Mouse (Mus musculus) limb, embryonic 13.5 days (tissue): ENCODE results near the gene Ccna1. TPM values are rescaled to one million over a fixed set of nuclear protein-coding genes. Genes with fewer than 3 reads are reported as not detected.
A peak's percentile ranks its signal among the peaks of the same experiment; 100 is the strongest.

Experiments
- ATAC-seq: fragments of 200-750 bp; cut with Nextera tagmentation; 2 replicates; pipeline ENCODE4 v1.8.0; 2017; ENCODE audit warnings: low read depth, moderate number of reproducible peaks, moderate TSS enrichment; ENCODE audit not compliant: low FRiP score
- H3K27ac ChIP-seq: fragments of 300-500 bp; sonication (generic); 2 replicates; pipeline ENCODE4 v1.5.1; 2015; ENCODE audit warnings: inconsistent platforms, mild to moderate bottlenecking, moderate library complexity
- H3K27me3 ChIP-seq: fragments of 300-500 bp; sonication (generic); 2 replicates; pipeline ENCODE4 v1.6.1; 2015; ENCODE audit warnings: mild to moderate bottlenecking, inconsistent platforms
- H3K36me3 ChIP-seq: fragments of 300-500 bp; sonication (generic); 2 replicates; pipeline ENCODE4 v1.6.1; 2015; ENCODE audit warnings: inconsistent platforms, mild to moderate bottlenecking, moderate library complexity
- H3K4me1 ChIP-seq: fragments of 300-500 bp; sonication (generic); 2 replicates; pipeline ENCODE4 v1.6.1; 2015; ENCODE audit warnings: inconsistent platforms
- H3K4me2 ChIP-seq: fragments of 300-500 bp; sonication (generic); replicated peaks from 2 replicates; pipeline ENCODE4 v1.6.1; 2015; ENCODE audit warnings: inconsistent platforms, mild to moderate bottlenecking, moderate library complexity
- H3K4me3 ChIP-seq: fragments of 300-500 bp; sonication (generic); 2 replicates; pipeline ENCODE4 v1.5.1; 2015; ENCODE audit warnings: moderate library complexity, mild to moderate bottlenecking, inconsistent platforms
- H3K9ac ChIP-seq: fragments of 300-500 bp; sonication (generic); 2 replicates; pipeline ENCODE4 v1.6.1; 2015; ENCODE audit warnings: mild to moderate bottlenecking, inconsistent platforms
- H3K9me3 ChIP-seq: fragments of 300-500 bp; sonication (generic); 2 replicates; pipeline ENCODE4 v1.6.1; 2016; ENCODE audit warnings: inconsistent platforms
- WGBS: fragments of 180-500 bp; shearing (Covaris S2); methylation state at CpG from one replicate; pipeline ENCODE4 v1.1.7; 2015; 5-methylcytosine and 5-hydroxymethylcytosine counted together
- polyA plus RNA-seq: library from polyadenylated mRNA; unstranded; fragments of >200 nt; fragmentation: Nextera tagmentation; extraction: Ambion mirVana; gene quantifications from 2 replicates; pipeline ENCODE4 v1.2.1, GENCODE M21; 2015

Gene Ccna1
- polyA plus RNA-seq, 1 experiment from 2014 or later, result 1.6 TPM

- no peaks in the 10 kb centered on the region for H3K27me3 ChIP-seq
- no peaks in the 10 kb centered on the region for H3K9me3 ChIP-seq
- no peak overlapping the region for H3K4me3 ChIP-seq
- no peaks in the 10 kb centered on the region for H3K36me3 ChIP-seq
- H3K27ac ChIP-seq, result no peak overlapping the region
- H3K9ac ChIP-seq, result no peak overlapping the region
- ATAC-seq, result no peak
- H3K4me2 ChIP-seq, result no peak overlapping the region
- WGBS, result 86% methylated on average over 5 of the region's 5 CpGs
- no peaks in the 10 kb centered on the region for H3K4me1 ChIP-seq
These were observed 31.6 kb upstream of the Ccna1 start for GRCm38 (mm10) chr3:55086948-55087347.

- Histone ChIP-seq H3K4me2 (no peak overlapping the region), H3K4me1 (no peaks in the 10 kb centered on the region), H3K27me3 (no peaks in the 10 kb centered on the region), H3K9ac (no peak overlapping the region), H3K27ac (no peak overlapping the region), H3K36me3 (no peaks in the 10 kb centered on the region), H3K9me3 (no peaks in the 10 kb centered on the region), H3K4me3 (no peak overlapping the region)
- WGBS, result 70% methylated on average over 3 of the region's 3 CpGs
- ATAC-seq, result no peak
These were observed 30.4 kb upstream of the Ccna1 start for GRCm38 (mm10) chr3:55085716-55086115.

DNA sequence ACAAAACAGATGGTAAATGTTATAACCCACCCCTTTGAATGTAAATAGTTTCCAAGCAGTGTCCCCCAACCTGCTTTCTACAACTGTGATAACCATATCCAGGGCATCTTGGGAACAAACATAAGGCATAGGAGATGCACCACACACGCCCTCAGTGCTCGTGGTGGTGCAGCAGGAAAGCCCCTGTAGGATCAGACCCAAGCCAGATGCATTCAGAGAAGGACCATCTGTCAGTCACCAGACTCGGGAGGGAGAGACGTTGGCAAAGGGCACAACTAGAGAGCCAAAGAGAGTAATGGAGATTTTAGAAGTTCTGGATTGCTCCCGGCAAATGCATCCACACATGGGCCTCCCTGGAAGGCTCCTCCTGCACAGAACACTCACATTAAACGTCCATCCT is 29.5 kb upstream of the Ccna1 start:
- Histone ChIP-seq H3K9me3 (no peaks in the 10 kb centered on the region), H3K27ac (no peak overlapping the region), H3K4me1 (no peaks in the 10 kb centered on the region), H3K4me2 (no peak overlapping the region), H3K4me3 (no peak overlapping the region), H3K36me3 (no peaks in the 10 kb centered on the region), H3K27me3 (no peaks in the 10 kb centered on the region), H3K9ac (no peak overlapping the region)
- WGBS, result 56% methylated on average over 6 of the region's 6 CpGs
- no peak for ATAC-seq

GRCm38 (mm10) chr3:55080055-55080454 is 24.8 kb upstream of the Ccna1 start:
- no peak overlapping the region for H3K27ac ChIP-seq
- H3K4me2 ChIP-seq, result no peak overlapping the region
- H3K9ac ChIP-seq, result no peak overlapping the region
- H3K4me3 ChIP-seq, result no peak overlapping the region
- H3K36me3 ChIP-seq, result no peaks in the 10 kb centered on the region
- ATAC-seq, result peak; percentile 76
- no peaks in the 10 kb centered on the region for H3K9me3 ChIP-seq
- no peaks in the 10 kb centered on the region for H3K27me3 ChIP-seq
- H3K4me1 ChIP-seq, result peaks cover 14% of the 10 kb centered on the region
- 15% methylated on average over 6 of the region's 6 CpGs for WGBS

DNA sequence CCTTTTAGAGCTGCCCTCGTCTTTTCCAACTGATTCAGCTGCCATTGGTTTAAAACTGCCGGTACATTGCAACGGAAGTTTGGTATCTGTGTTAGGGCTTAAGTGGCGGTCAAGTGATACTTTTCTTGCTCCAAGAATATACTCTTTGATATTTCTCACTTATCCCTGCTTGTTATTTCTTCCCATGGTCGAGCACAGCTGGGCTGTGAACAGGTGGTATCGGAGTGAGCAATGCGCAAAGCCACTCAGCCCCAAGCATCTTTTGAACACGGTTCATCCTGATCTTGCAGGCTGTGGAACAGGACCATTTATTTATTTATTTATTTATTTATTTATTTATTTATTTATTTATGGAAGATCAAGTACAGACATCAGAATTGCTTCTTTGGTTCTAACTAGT is 24.3 kb upstream of the Ccna1 start:
- WGBS, result 71% methylated on average over 8 of the region's 8 CpGs
- peak; percentile 82 for ATAC-seq
- no peaks in the 10 kb centered on the region for H3K9me3 ChIP-seq
- H3K4me2 ChIP-seq, result no peak overlapping the region
- no peak overlapping the region for H3K4me3 ChIP-seq
- no peaks in the 10 kb centered on the region for H3K27me3 ChIP-seq
- H3K9ac ChIP-seq, result no peak overlapping the region
- H3K36me3 ChIP-seq, result no peaks in the 10 kb centered on the region
- peaks cover 14% of the 10 kb centered on the region for H3K4me1 ChIP-seq
- no peak overlapping the region for H3K27ac ChIP-seq

- peak; percentile 67; the same call in 1 of the 2 replicates for ATAC-seq
- 30% methylated on average over 6 of the region's 6 CpGs for WGBS
- Histone ChIP-seq H3K36me3 (no peaks in the 10 kb centered on the region), H3K27me3 (no peaks in the 10 kb centered on the region), H3K27ac (0 out of 2 replicates have a peak overlapping the region, but pooled peaks have one; percentile 28), H3K4me1 (peaks cover 14% of the 10 kb centered on the region), H3K4me3 (no peak overlapping the region), H3K4me2 (no peak overlapping the region), H3K9me3 (no peaks in the 10 kb centered on the region), H3K9ac (no peak overlapping the region)
These were observed 22.9 kb upstream of the Ccna1 start for GRCm38 (mm10) chr3:55078233-55078632.

DNA sequence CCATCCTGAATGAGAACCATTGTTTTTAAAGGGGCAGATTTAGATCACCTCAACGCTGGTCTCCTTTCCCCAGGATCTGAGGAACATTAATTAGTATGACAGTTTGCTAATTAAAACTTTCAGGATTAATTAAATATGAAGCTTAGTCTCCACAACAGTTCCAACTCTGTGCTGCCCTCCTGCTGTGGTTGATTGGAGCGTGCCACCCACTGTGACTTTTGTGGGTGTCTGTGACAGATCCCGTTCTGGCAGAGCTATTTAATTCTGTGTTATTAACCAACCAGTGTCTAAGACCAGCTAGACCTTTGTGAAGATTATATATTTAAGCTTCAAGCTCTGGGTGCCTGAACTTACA is 20.0 kb upstream of the Ccna1 start:
- Histone ChIP-seq H3K9me3 (no peaks in the 10 kb centered on the region), H3K4me3 (no peak overlapping the region), H3K36me3 (no peaks in the 10 kb centered on the region), H3K4me1 (peaks cover 14% of the 10 kb centered on the region), H3K27ac (no peak overlapping the region), H3K4me2 (no peak overlapping the region), H3K27me3 (no peaks in the 10 kb centered on the region), H3K9ac (no peak overlapping the region)
- ATAC-seq, result no peak
- WGBS, result 48% methylated on average over 3 of the region's 3 CpGs

- Histone ChIP-seq H3K27ac (no peak overlapping the region), H3K36me3 (no peaks in the 10 kb centered on the region), H3K4me1 (peaks cover 14% of the 10 kb centered on the region), H3K9me3 (no peaks in the 10 kb centered on the region), H3K4me3 (no peak overlapping the region), H3K9ac (no peak overlapping the region), H3K27me3 (no peaks in the 10 kb centered on the region), H3K4me2 (no peak overlapping the region)
- no peak for ATAC-seq
- WGBS, result 81% methylated on average over 6 of the region's 6 CpGs
These were observed 19.4 kb upstream of the Ccna1 start for GRCm38 (mm10) chr3:55074576-55075293.

- Histone ChIP-seq H3K4me2 (no peak overlapping the region), H3K4me1 (0 out of 2 replicates have a peak, but pooled peaks cover 6% of the 10 kb centered on the region), H3K4me3 (no peak overlapping the region), H3K27ac (no peak overlapping the region), H3K36me3 (no peaks in the 10 kb centered on the region), H3K27me3 (peaks cover 18% of the 10 kb centered on the region), H3K9ac (no peak overlapping the region), H3K9me3 (no peaks in the 10 kb centered on the region)
- ATAC-seq, result no peak
- 37% methylated on average over 7 of the region's 7 CpGs for WGBS
These were observed 12.6 kb upstream of the Ccna1 start for GRCm38 (mm10) chr3:55067791-55068434.

GRCm38 (mm10) chr3:55066666-55067023 is 11.3 kb upstream of the Ccna1 start:
- no peak for ATAC-seq
- Histone ChIP-seq H3K4me3 (no peak overlapping the region), H3K27ac (no peak overlapping the region), H3K4me1 (0 out of 2 replicates have a peak, but pooled peaks cover 6% of the 10 kb centered on the region), H3K36me3 (no peaks in the 10 kb centered on the region), H3K27me3 (peaks cover 25% of the 10 kb centered on the region), H3K4me2 (no peak overlapping the region), H3K9ac (no peak overlapping the region), H3K9me3 (no peaks in the 10 kb centered on the region)
- WGBS, result 69% methylated on average over 12 of the region's 12 CpGs

- peaks cover 25% of the 10 kb centered on the region for H3K27me3 ChIP-seq
- H3K4me3 ChIP-seq, result no peak overlapping the region
- 0 out of 2 replicates have a peak, but pooled peaks cover 6% of the 10 kb centered on the region for H3K4me1 ChIP-seq
- ATAC-seq, result no peak
- WGBS, result 62% methylated on average over 14 of the region's 14 CpGs
- no peak overlapping the region for H3K27ac ChIP-seq
- H3K9me3 ChIP-seq, result no peaks in the 10 kb centered on the region
- no peak overlapping the region for H3K9ac ChIP-seq
- H3K4me2 ChIP-seq, result no peak overlapping the region
- no peaks in the 10 kb centered on the region for H3K36me3 ChIP-seq
These were observed 10.7 kb upstream of the Ccna1 start for GRCm38 (mm10) chr3:55065738-55066665.

- 0 out of 2 replicates have a peak, but pooled peaks cover 6% of the 10 kb centered on the region for H3K4me1 ChIP-seq
- no peak for ATAC-seq
- 21% methylated on average over 2 of the region's 2 CpGs for WGBS
- H3K4me2 ChIP-seq, result no peak overlapping the region
- H3K9ac ChIP-seq, result no peak overlapping the region
- H3K9me3 ChIP-seq, result no peaks in the 10 kb centered on the region
- H3K27ac ChIP-seq, result no peak overlapping the region
- H3K36me3 ChIP-seq, result no peaks in the 10 kb centered on the region
- peaks cover 25% of the 10 kb centered on the region for H3K27me3 ChIP-seq
- no peak overlapping the region for H3K4me3 ChIP-seq
These were observed 9.1 kb upstream of the Ccna1 start for GRCm38 (mm10) chr3:55064396-55064795.
